Mouse (Mus musculus) C2C12 (cell line): ENCODE measurements around the gene Traip. TPM values are rescaled to one million over a fixed set of nuclear protein-coding genes. Genes with fewer than 3 reads are reported as not detected.

ENCODE experiments used
- H3K27me3 ChIP-seq: one replicate; pipeline ENCODE4 v1.6.1; 2011; ENCODE audit not compliant: control insufficient read depth, insufficient read depth, insufficient read length
- H3K36me3 ChIP-seq: one replicate; pipeline ENCODE4 v1.6.1; 2011; ENCODE audit not compliant: control insufficient read depth, insufficient read depth
- H3K4me3 ChIP-seq: one replicate; pipeline ENCODE4 v1.5.1; 2011; ENCODE audit warnings: mild to moderate bottlenecking, control low read depth; ENCODE audit not compliant: poor library complexity, insufficient read depth, severe bottlenecking
- H3K79me2 ChIP-seq: one replicate; pipeline ENCODE4 v1.6.1; 2011; ENCODE audit not compliant: control insufficient read depth, insufficient read depth
- H3K79me3 ChIP-seq: one replicate; pipeline ENCODE4 v1.6.1; 2011; ENCODE audit warnings: low read depth, control low read depth
- H3ac ChIP-seq: one replicate; pipeline ENCODE3; 2011; ENCODE audit warnings: low read depth; ENCODE audit not compliant: control insufficient read depth, insufficient read length
- CEBPB ChIP-seq: IDR thresholded peaks from one replicate; pipeline ENCODE4 v1.6.1; 2011; ENCODE audit warnings: low read depth, mild to moderate bottlenecking, control low read depth, moderate library complexity
- CTCF ChIP-seq: IDR thresholded peaks from one replicate; pipeline ENCODE4 v1.5.1; 2011; ENCODE audit not compliant: control insufficient read depth, insufficient read depth, insufficient read length
- FOSL1 ChIP-seq: IDR thresholded peaks from one replicate; pipeline ENCODE4 v1.8.0; 2011; ENCODE audit warnings: mild to moderate bottlenecking, low read length; ENCODE audit not compliant: poor library complexity, insufficient read depth, severe bottlenecking
- MAX ChIP-seq: IDR thresholded peaks from one replicate; pipeline ENCODE4 v1.6.1; 2011; ENCODE audit warnings: mild to moderate bottlenecking, control low read depth
- MYOD1 ChIP-seq: IDR thresholded peaks from one replicate; pipeline ENCODE4 v1.6.1; 2011; ENCODE audit warnings: low read depth; ENCODE audit not compliant: control insufficient read depth, insufficient read length
- MYOG ChIP-seq: IDR thresholded peaks from one replicate; pipeline ENCODE4 v1.6.1; 2011; ENCODE audit not compliant: control insufficient read depth, insufficient read length; ENCODE audit errors: extremely low read depth
- USF1 ChIP-seq: IDR thresholded peaks from one replicate; pipeline ENCODE4 v1.6.1; 2011; ENCODE audit warnings: low read depth, mild to moderate bottlenecking, control low read depth, moderate library complexity
- polyA plus RNA-seq: library from polyadenylated mRNA; unstranded; fragments of >200 nt; fragmentation: generic; extraction: Trizol; gene quantifications from one replicate; pipeline ENCODE4 v1.2.1, GENCODE M21; 2012; ENCODE audit warnings: missing spikeins

Gene Traip
- polyA plus RNA-seq, 1 experiment, result 18.5 TPM

- Histone ChIP-seq H3K36me3 (no peaks in the 10 kb centered on the region), H3K79me3 (no peaks in the 10 kb centered on the region), H3K27me3 (peaks cover 21% of the 10 kb centered on the region), H3K79me2 (no peaks in the 10 kb centered on the region), H3ac (no peak overlapping the region), H3K4me3 (no peak overlapping the region)
- TF ChIP-seq CTCF (no peak), MAX (no peak), USF1 (no peak), FOSL1 (no peak), MYOG (no peak), CEBPB (no peak), MYOD1 (no peak)
Observed at GRCm38 (mm10) chr9:107935790-107936214, 14.1 kb upstream of the Traip start.

- no peak overlapping the region for H3ac ChIP-seq
- TF ChIP-seq MYOG (no peak), USF1 (no peak), MYOD1 (no peak), FOSL1 (no peak), CEBPB (no peak), MAX (no peak), CTCF (no peak)
- H3K79me2 ChIP-seq, result no peaks in the 10 kb centered on the region
- no peaks in the 10 kb centered on the region for H3K36me3 ChIP-seq
- no peaks in the 10 kb centered on the region for H3K79me3 ChIP-seq
- H3K4me3 ChIP-seq, result no peak overlapping the region
- H3K27me3 ChIP-seq, result peaks cover 24% of the 10 kb centered on the region
Observed at GRCm38 (mm10) chr9:107936215-107936822, 13.6 kb upstream of the Traip start.

GRCm38 (mm10) chr9:107936831-107937230 lies 13.1 kb upstream of the Traip start:
- Histone ChIP-seq H3K36me3 (no peaks in the 10 kb centered on the region), H3K27me3 (peaks cover 24% of the 10 kb centered on the region), H3K79me3 (no peaks in the 10 kb centered on the region), H3ac (no peak overlapping the region), H3K79me2 (no peaks in the 10 kb centered on the region), H3K4me3 (no peak overlapping the region)
- TF ChIP-seq CTCF (no peak), USF1 (no peak), CEBPB (no peak), MYOD1 (no peak), MAX (no peak)

- Histone ChIP-seq H3K4me3 (no peak overlapping the region), H3K79me3 (peaks cover 9% of the 10 kb centered on the region), H3K79me2 (peaks cover 18% of the 10 kb centered on the region), H3K27me3 (no peaks in the 10 kb centered on the region), H3ac (peak overlapping the region; percentile 37), H3K36me3 (no peaks in the 10 kb centered on the region)
- TF ChIP-seq FOSL1 (no peak), MAX (no peak), MYOD1 (no peak), CEBPB (no peak), MYOG (no peak), CTCF (no peak), USF1 (no peak)
Observed at GRCm38 (mm10) chr9:107947241-107948194, 2.4 kb upstream of the Traip start.

- Histone ChIP-seq H3ac (no peak overlapping the region), H3K79me3 (peaks cover 22% of the 10 kb centered on the region)
- TF ChIP-seq CEBPB (no peak), FOSL1 (no peak), CTCF (no peak), MYOD1 (no peak), USF1 (no peak), MAX (no peak), MYOG (no peak)
Observed at GRCm38 (mm10) chr9:107949184-107949921, 583 bp upstream of the Traip start.

More at GRCm38 (mm10) chr9:107949184-107949921, 583 bp upstream of the Traip start:
- peaks cover 36% of the 10 kb centered on the region for H3K79me2 ChIP-seq
- no peaks in the 10 kb centered on the region for H3K36me3 ChIP-seq
- H3K4me3 ChIP-seq, result no peak overlapping the region
- H3K27me3 ChIP-seq, result no peaks in the 10 kb centered on the region
